Mouse (Mus musculus) cerebellum, adult 8-10 months (tissue): ENCODE results near the gene Acer2.
A peak's percentile ranks its signal among the peaks of the same experiment; 100 is the strongest.
"Not testable (repeated sequence)": the region's sequence is repeated elsewhere in the genome, so short reads cannot be mapped to it uniquely, and the experiment has no call there.

Source experiments
- DNase-seq: peaks from one replicate; pipeline ENCODE4 v3.0.0; 2022

Gene Acer2

GRCm38 (mm10) chr4:86874146-86874847 lies at the start of gene Acer2:
TSS of gene Acer2 (plus strand) at chr4:86874396.
- peak; percentile 68 for DNase-seq

GRCm38 (mm10) chr4:86825143-86825542 lies 49.1 kb upstream of the Acer2 start:
- DNase-seq = no peak

GRCm38 (mm10) chr4:86831896-86832295 lies 42.3 kb upstream of the Acer2 start:
- DNase-seq = no peak

GRCm38 (mm10) chr4:86841141-86841540 lies 33.1 kb upstream of the Acer2 start:
- not testable (repeated sequence) for DNase-seq

GRCm38 (mm10) chr4:86845384-86845783 lies 28.8 kb upstream of the Acer2 start:
- no peak for DNase-seq

- DNase-seq = no peak
These were observed 26.9 kb upstream of the Acer2 start for GRCm38 (mm10) chr4:86847246-86847645.

GRCm38 (mm10) chr4:86851331-86851730 lies 22.9 kb upstream of the Acer2 start:
- DNase-seq = no peak

- no peak for DNase-seq
These were observed 22.2 kb upstream of the Acer2 start for GRCm38 (mm10) chr4:86852018-86852417.

GRCm38 (mm10) chr4:86852813-86853590 lies 21.2 kb upstream of the Acer2 start:
- DNase-seq = no peak

- DNase-seq = no peak
These were observed 17.7 kb upstream of the Acer2 start for GRCm38 (mm10) chr4:86856304-86857112.

GRCm38 (mm10) chr4:86857113-86858069 lies 16.8 kb upstream of the Acer2 start, which contains the start of gene Rps6:
TSS of gene Rps6 (minus strand) at chr4:86857412.
- DNase-seq = peak; percentile 95

GRCm38 (mm10) chr4:86858070-86858440 lies 16.1 kb upstream of the Acer2 start:
- no peak for DNase-seq

- no peak for DNase-seq
These were observed 10.1 kb upstream of the Acer2 start for GRCm38 (mm10) chr4:86864087-86864486.

GRCm38 (mm10) chr4:86871988-86872387 lies 2.2 kb upstream of the Acer2 start:
- DNase-seq = no peak

- no peak for DNase-seq
These were observed 1.1 kb upstream of the Acer2 start for GRCm38 (mm10) chr4:86873072-86873471.

- DNase-seq = no peak
These were observed 5.3 kb downstream of the Acer2 start for GRCm38 (mm10) chr4:86879477-86879876.

GRCm38 (mm10) chr4:86881178-86881577 lies 7.0 kb downstream of the Acer2 start:
- DNase-seq = no peak

- DNase-seq = no peak
These were observed 8.2 kb downstream of the Acer2 start for GRCm38 (mm10) chr4:86882413-86882812.

GRCm38 (mm10) chr4:86884945-86885344 lies 10.7 kb downstream of the Acer2 start:
- DNase-seq = no peak

GRCm38 (mm10) chr4:86885790-86886159 lies 11.6 kb downstream of the Acer2 start:
- no peak for DNase-seq

GRCm38 (mm10) chr4:86886160-86886878 lies 12.1 kb downstream of the Acer2 start:
- DNase-seq = no peak

GRCm38 (mm10) chr4:86887879-86888278 lies 13.7 kb downstream of the Acer2 start:
- no peak for DNase-seq
